Mouse (Mus musculus): ENCODE measurements around the gene Rsg1. TPM values are rescaled to one million over a fixed set of nuclear protein-coding genes. Genes with fewer than 3 reads are reported as not detected.
A peak's percentile ranks its signal among the peaks of the same experiment; 100 is the strongest.

The Rsg1 gene
- polyA plus RNA-seq, 1 experiment = 0.81 TPM

DNA sequence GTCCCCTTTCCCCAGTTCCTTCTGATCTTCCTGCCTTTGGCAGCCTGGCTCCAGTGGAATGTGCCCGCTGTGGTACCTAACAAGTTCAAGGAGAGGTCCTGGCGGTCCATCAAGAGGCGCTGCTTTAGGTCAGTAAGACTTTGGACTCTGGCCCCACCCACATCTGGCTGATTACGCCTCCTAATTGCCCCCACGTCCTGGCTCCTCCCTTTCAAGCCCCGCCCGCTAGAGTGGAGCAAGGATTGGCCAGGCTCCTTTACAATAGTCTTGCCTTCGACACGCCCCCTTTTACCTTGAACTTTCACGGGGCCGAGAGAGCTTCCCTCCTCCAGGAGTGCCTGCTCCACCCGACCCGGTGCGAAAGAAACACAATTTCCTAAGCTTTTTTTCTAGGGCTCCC lies 26.9 kb downstream of the Rsg1 start:
- Histone ChIP-seq H3K27me3 (ENCODE audit: control insufficient read depth, insufficient read depth, low read length) (no peaks in the 10 kb centered on the region), H3K36me3 (ENCODE audit: control insufficient read depth, insufficient read depth, low read length) (no peaks in the 10 kb centered on the region; the same call in 1 of the 2 replicates), H3K27ac (ENCODE audit: insufficient read depth, low read depth, low read length) (peak overlapping the region; percentile 75), H3K4me1 (ENCODE audit: control insufficient read depth, insufficient read depth, insufficient read length, low read length) (peaks cover 27% of the 10 kb centered on the region), H3K4me3 (ENCODE audit: low read depth, low read length) (peak overlapping the region; percentile 46)
- WGBS = 5% methylated on average over 14 of the region's 14 CpGs
- TF ChIP-seq CTCF (IDR thresholded peaks at IDR 0.05; ENCODE audit: extremely low read depth, insufficient read length, insufficient replicate concordance, low read depth, low read length) = no peak
- no peak; the same call in 1 of the 2 replicates for TF ChIP-seq POLR2A (IDR thresholded peaks at IDR 0.05; ENCODE audit: low read depth, low read length)

DNA sequence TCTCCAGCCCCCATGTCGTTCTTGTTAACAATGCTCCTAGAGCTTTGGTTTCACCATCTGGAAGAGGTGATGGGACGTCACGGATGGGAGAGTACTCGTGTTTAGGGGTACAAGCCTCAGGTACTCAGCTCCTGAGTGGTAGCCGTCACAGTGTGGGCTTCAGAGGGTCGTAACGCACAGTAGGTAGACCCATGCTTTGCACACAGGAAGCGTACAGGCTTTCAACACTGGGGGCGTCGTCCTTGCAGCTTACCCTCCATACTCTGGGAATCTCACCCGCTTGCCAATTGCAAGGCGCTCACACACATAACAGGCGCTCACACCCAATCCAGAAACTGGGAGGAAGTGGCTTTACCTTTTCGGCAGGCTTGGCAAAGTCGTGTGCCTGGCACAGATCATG lies 28.1 kb downstream of the Rsg1 start:
- Histone ChIP-seq H3K36me3 (ENCODE audit: control insufficient read depth, insufficient read depth, low read length) (peaks cover 7% of the 10 kb centered on the region), H3K27me3 (ENCODE audit: control insufficient read depth, insufficient read depth, low read length) (no peaks in the 10 kb centered on the region), H3K4me1 (ENCODE audit: control insufficient read depth, insufficient read depth, insufficient read length, low read length) (peaks cover 27% of the 10 kb centered on the region), H3K4me3 (ENCODE audit: low read depth, low read length) (no peak overlapping the region), H3K27ac (ENCODE audit: insufficient read depth, low read depth, low read length) (no peak overlapping the region)
- 35% methylated on average over 15 of the region's 15 CpGs for WGBS
- TF ChIP-seq CTCF (IDR thresholded peaks at IDR 0.05; ENCODE audit: extremely low read depth, insufficient read length, insufficient replicate concordance, low read depth, low read length) = no peak
- no peak for TF ChIP-seq POLR2A (IDR thresholded peaks at IDR 0.05; ENCODE audit: low read depth, low read length)

DNA sequence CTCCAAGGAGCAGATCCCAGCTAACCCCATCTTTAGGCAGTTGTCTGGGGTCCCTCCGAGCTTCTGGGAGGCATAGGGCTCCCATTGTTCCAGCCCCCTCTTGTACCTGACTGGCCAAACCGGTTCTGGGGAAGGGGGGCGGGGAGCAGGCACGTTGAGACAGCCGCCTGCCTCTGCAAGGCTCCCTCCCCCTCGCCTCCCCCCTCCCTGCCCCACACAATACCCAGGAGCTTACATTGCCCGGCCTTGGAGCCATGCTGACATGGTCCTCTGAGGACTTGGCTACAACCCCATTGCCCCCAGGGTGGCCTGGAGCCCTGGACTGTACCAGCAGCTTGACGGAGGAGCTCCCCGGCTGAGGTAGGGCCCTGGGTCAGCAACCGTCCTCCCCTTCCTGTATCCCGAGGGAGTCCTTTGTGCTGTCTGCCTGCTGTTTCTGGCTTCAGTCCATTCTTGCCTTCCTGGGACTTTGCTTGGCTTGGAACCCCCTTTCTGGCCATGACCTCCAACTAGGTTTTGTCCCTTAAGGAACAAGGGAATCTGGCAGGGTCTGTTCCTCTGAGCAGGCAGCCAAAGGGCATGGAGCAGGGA lies 29.0 kb downstream of the Rsg1 start:
- H3K4me1 ChIP-seq (ENCODE audit: control insufficient read depth, insufficient read depth, insufficient read length, low read length) = peaks cover 32% of the 10 kb centered on the region
- no peaks in the 10 kb centered on the region for H3K27me3 ChIP-seq (ENCODE audit: control insufficient read depth, insufficient read depth, low read length)
- 12% methylated on average over 11 of the region's 11 CpGs for WGBS
- H3K36me3 ChIP-seq (ENCODE audit: control insufficient read depth, insufficient read depth, low read length) = peaks cover 9% of the 10 kb centered on the region
- H3K4me3 ChIP-seq (ENCODE audit: low read depth, low read length) = peak overlapping the region; percentile 27
- H3K27ac ChIP-seq (ENCODE audit: insufficient read depth, low read depth, low read length) = no peak overlapping the region
- TF ChIP-seq POLR2A (IDR thresholded peaks at IDR 0.05; ENCODE audit: low read depth, low read length) (no peak), CTCF (IDR thresholded peaks at IDR 0.05; ENCODE audit: extremely low read depth, insufficient read length, insufficient replicate concordance, low read depth, low read length) (no peak)

- Histone ChIP-seq H3K36me3 (ENCODE audit: control insufficient read depth, insufficient read depth, low read length) (peaks cover 9% of the 10 kb centered on the region), H3K27me3 (ENCODE audit: control insufficient read depth, insufficient read depth, low read length) (no peaks in the 10 kb centered on the region), H3K4me1 (ENCODE audit: control insufficient read depth, insufficient read depth, insufficient read length, low read length) (peaks cover 39% of the 10 kb centered on the region), H3K27ac (ENCODE audit: insufficient read depth, low read depth, low read length) (no peak overlapping the region), H3K4me3 (ENCODE audit: low read depth, low read length) (no peak overlapping the region)
- no peak for TF ChIP-seq POLR2A (IDR thresholded peaks at IDR 0.05; ENCODE audit: low read depth, low read length)
- no peak for TF ChIP-seq CTCF (IDR thresholded peaks at IDR 0.05; ENCODE audit: extremely low read depth, insufficient read length, insufficient replicate concordance, low read depth, low read length)
- 66% methylated on average over 5 of the region's 5 CpGs for WGBS
Measured at GRCm38 (mm10) chr4:141243636-141244035, 29.9 kb downstream of the Rsg1 start.

GRCm38 (mm10) chr4:141244401-141244800 lies 30.6 kb downstream of the Rsg1 start:
- H3K27me3 ChIP-seq (ENCODE audit: control insufficient read depth, insufficient read depth, low read length) = no peaks in the 10 kb centered on the region
- H3K36me3 ChIP-seq (ENCODE audit: control insufficient read depth, insufficient read depth, low read length) = peaks cover 13% of the 10 kb centered on the region
- peaks cover 35% of the 10 kb centered on the region for H3K4me1 ChIP-seq (ENCODE audit: control insufficient read depth, insufficient read depth, insufficient read length, low read length)
- H3K27ac ChIP-seq (ENCODE audit: insufficient read depth, low read depth, low read length) = no peak overlapping the region
- 69% methylated on average over 5 of the region's 5 CpGs for WGBS
- TF ChIP-seq CTCF (IDR thresholded peaks at IDR 0.05; ENCODE audit: extremely low read depth, insufficient read length, insufficient replicate concordance, low read depth, low read length) (no peak), POLR2A (IDR thresholded peaks at IDR 0.05; ENCODE audit: low read depth, low read length) (no peak)
- H3K4me3 ChIP-seq (ENCODE audit: low read depth, low read length) = no peak overlapping the region

DNA sequence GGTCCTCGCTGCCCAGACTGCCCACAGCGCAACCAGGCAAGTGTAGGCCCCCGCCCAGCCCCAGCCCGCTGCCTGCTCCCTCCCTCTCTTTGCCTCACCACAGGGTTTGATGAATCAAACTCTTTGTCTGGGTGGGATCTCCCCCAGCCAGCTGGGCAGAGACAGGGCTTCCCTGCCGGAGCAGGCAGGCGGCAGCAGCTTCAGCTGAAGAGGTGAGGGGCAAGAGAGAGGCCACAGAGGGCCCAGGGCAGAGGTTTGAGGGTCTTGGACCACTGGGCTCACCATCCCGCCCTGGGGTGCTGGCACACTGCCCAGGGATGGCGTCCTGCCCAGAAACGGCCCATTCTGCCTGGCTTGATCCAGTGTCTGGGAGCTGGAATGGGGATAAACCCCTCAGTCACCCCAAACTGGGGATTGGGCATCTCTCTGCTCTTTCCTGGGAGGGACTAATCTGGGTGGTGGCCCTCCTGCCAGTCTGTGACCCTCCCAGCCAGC lies 31.2 kb downstream of the Rsg1 start:
- H3K27me3 ChIP-seq (ENCODE audit: control insufficient read depth, insufficient read depth, low read length) = no peaks in the 10 kb centered on the region
- H3K36me3 ChIP-seq (ENCODE audit: control insufficient read depth, insufficient read depth, low read length) = peaks cover 14% of the 10 kb centered on the region
- TF ChIP-seq POLR2A (IDR thresholded peaks at IDR 0.05; ENCODE audit: low read depth, low read length) = no peak
- no peak for TF ChIP-seq CTCF (IDR thresholded peaks at IDR 0.05; ENCODE audit: extremely low read depth, insufficient read length, insufficient replicate concordance, low read depth, low read length)
- H3K27ac ChIP-seq (ENCODE audit: insufficient read depth, low read depth, low read length) = no peak overlapping the region
- no peak overlapping the region for H3K4me3 ChIP-seq (ENCODE audit: low read depth, low read length)
- peaks cover 35% of the 10 kb centered on the region for H3K4me1 ChIP-seq (ENCODE audit: control insufficient read depth, insufficient read depth, insufficient read length, low read length)
- 44% methylated on average over 9 of the region's 9 CpGs for WGBS

DNA sequence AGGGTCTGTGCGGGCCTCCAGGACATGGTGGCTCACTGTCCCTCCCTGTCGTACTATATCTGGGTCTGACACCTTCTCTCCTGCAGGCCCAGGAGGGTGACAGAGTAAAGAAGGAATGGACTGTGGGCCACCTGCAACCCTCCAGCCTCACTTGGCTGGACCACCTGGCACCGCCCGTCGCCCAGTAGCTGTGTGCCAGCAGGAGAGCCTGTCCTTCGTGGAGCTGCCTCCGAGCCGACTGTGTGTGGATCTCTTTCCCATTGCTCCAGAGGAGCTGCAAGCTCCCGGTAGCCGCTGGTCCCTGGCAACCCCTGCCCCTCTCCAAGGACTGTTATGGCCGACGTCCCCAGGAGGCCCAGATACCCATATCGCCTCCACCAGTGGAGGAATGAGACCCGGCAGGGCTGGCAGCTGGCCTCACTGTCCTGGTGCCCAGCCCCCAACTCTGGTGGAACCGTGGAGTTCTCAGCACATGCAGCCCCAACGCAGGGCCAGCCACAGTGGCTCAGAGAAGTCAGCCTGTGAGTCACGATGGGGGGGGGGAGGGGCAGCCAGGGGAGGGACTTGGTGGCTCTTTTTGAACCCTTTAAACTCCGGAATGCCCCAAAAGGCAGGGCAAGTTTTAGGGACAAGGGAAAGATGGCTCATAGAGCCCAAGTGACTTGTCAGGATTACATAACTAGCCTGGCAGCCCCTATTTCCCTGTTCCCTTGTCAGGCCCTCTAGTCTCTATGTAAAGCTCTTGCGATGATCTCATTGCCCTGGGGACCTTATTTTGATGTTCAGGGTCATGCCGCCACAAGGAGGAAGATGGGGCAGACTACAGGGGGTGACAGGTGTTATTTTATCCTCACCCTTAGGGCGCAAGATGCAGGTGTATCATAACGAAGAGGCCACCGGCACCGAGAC lies 32.6 kb downstream of the Rsg1 start:
- no peaks in the 10 kb centered on the region for H3K27me3 ChIP-seq (ENCODE audit: control insufficient read depth, insufficient read depth, low read length)
- no peak overlapping the region for H3K27ac ChIP-seq (ENCODE audit: insufficient read depth, low read depth, low read length)
- H3K4me1 ChIP-seq (ENCODE audit: control insufficient read depth, insufficient read depth, insufficient read length, low read length) = peaks cover 31% of the 10 kb centered on the region
- H3K4me3 ChIP-seq (ENCODE audit: low read depth, low read length) = no peak overlapping the region
- H3K36me3 ChIP-seq (ENCODE audit: control insufficient read depth, insufficient read depth, low read length) = peaks cover 21% of the 10 kb centered on the region
- 74% methylated on average over 24 of the region's 24 CpGs for WGBS
- no peak for TF ChIP-seq CTCF (IDR thresholded peaks at IDR 0.05; ENCODE audit: extremely low read depth, insufficient read length, insufficient replicate concordance, low read depth, low read length)
- no peak for TF ChIP-seq POLR2A (IDR thresholded peaks at IDR 0.05; ENCODE audit: low read depth, low read length)
